Mouse (Mus musculus) neural tube, embryonic 10.5 days (tissue): ENCODE measurements around the gene Gm5108.

Experiments
- DNase-seq: peaks from one replicate; pipeline ENCODE4 v3.0.0-alpha.2; 2017; ENCODE audit warnings: low spot score; ENCODE audit errors: extremely low spot score

Gm5108 gene

GRCm38 (mm10) chr5:68020870-68021269, 79.4 kb downstream of the Gm5108 start:
- no peak for DNase-seq
